Mouse (Mus musculus): ENCODE data around the gene Mettl7a2. TPM values are rescaled to one million over a fixed set of nuclear protein-coding genes. Genes with fewer than 3 reads are reported as not detected.
A peak's percentile ranks its signal among the peaks of the same experiment; 100 is the strongest.

The Mettl7a2 gene
- polyA plus RNA-seq, 2 experiments from 2014 or later: not detected

GRCm38 (mm10) chr15:100400592-100401250 is 47.7 kb downstream of the Mettl7a2 start:
- ATAC-seq: no peak

GRCm38 (mm10) chr15:100401811-100402210 is 48.8 kb downstream of the Mettl7a2 start:
- no peak for ATAC-seq

- no peak for ATAC-seq
Measured at GRCm38 (mm10) chr15:100402347-100402746, 49.3 kb downstream of the Mettl7a2 start.

- no peak for ATAC-seq
Measured at GRCm38 (mm10) chr15:100402798-100403197, 49.8 kb downstream of the Mettl7a2 start.

- ATAC-seq: no peak
Measured at GRCm38 (mm10) chr15:100403318-100404000, 50.5 kb downstream of the Mettl7a2 start.

GRCm38 (mm10) chr15:100406088-100406487 is 53.1 kb downstream of the Mettl7a2 start:
- peak; percentile 58 for ATAC-seq

GRCm38 (mm10) chr15:100410918-100411672 is 58.1 kb downstream of the Mettl7a2 start:
- ATAC-seq: no peak

Other genes with a start within 250 kb of the Mettl7a2 start
- 10 to 100 TPM; 23.6 to 32.4 TPM for gene Atf1, start 125.4 kb upstream of the Mettl7a2 start, polyA plus RNA-seq (2017; shearing (Covaris generic))
- gene Tmprss12, start 72.4 kb upstream of the Mettl7a2 start, polyA plus RNA-seq (2017; shearing (Covaris generic)): not detected
- gene Mettl7a1, start 49.1 kb upstream of the Mettl7a2 start, polyA plus RNA-seq (2017; shearing (Covaris generic)): 10 to 100 TPM in 1 of 2 experiments, 1 to 10 TPM in 1; 4.2 to 10.2 TPM
- gene Mettl7a3, start 18.3 kb upstream of the Mettl7a2 start, polyA plus RNA-seq (2017; shearing (Covaris generic)): under 1 TPM in 1 of 2 experiments, not detected in 1; 0.31 TPM
- gene Methig1, start 51 bp upstream of the Mettl7a2 start, polyA plus RNA-seq (2017; shearing (Covaris generic)): not detected
- not detected for gene Higd1c, start 11.3 kb downstream of the Mettl7a2 start, polyA plus RNA-seq (2017; shearing (Covaris generic))
- gene Gm5475, start 68.9 kb downstream of the Mettl7a2 start, polyA plus RNA-seq (2017; shearing (Covaris generic)): not detected
- gene Slc11a2, start 71.9 kb downstream of the Mettl7a2 start, polyA plus RNA-seq (2017; shearing (Covaris generic)): 10 to 100 TPM; 31.4 to 39.1 TPM
- 10 to 100 TPM; 52.3 to 82.7 TPM for gene Letmd1, start 115.8 kb downstream of the Mettl7a2 start, polyA plus RNA-seq (2017; shearing (Covaris generic))
- gene Csrnp2, start 142.3 kb downstream of the Mettl7a2 start, polyA plus RNA-seq (2017; shearing (Covaris generic)): 1 to 10 TPM; 1.8 to 2.5 TPM
- 1 to 10 TPM; 6.0 to 6.8 TPM for gene Tfcp2, start 198.8 kb downstream of the Mettl7a2 start, polyA plus RNA-seq (2017; shearing (Covaris generic))
- gene Pou6f1, start 246.8 kb downstream of the Mettl7a2 start, polyA plus RNA-seq (2017; shearing (Covaris generic)): 10 to 100 TPM; 13.3 to 17.4 TPM

All from CD4-positive, CD25-positive, alpha-beta regulatory T cell, adult 4 months (primary cell).